Mouse (Mus musculus) heart, postnatal 14 days (tissue): ENCODE results near the gene Tubgcp3. TPM values are rescaled to one million over a fixed set of nuclear protein-coding genes. Genes with fewer than 3 reads are reported as not detected.

Source experiments
- DNase-seq, 2 experiments: peaks; one replicate each; pipeline ENCODE4 v3.0.0; 2021 to 2022
- intact Hi-C: fragments of 180-260 bp; cut with DNase I; formaldehyde crosslinking; loops from one replicate; pipeline ENCODE4 v1.15.1; 2025
- microRNA-seq, 2 experiments: library from miRNA; unstranded; fragments of <30 nt; microRNA quantifications; one replicate each; pipeline ENCODE4 v1.2.0; 2021 to 2022
- total RNA-seq, 2 experiments: library from RNA; stranded (reverse); gene quantifications; 2 replicates each; pipeline ENCODE4 v1.2.3; 2021

Tubgcp3 gene
- total RNA-seq, 2 experiments from 2014 or later: 15.5 to 16.0 TPM

DNA sequence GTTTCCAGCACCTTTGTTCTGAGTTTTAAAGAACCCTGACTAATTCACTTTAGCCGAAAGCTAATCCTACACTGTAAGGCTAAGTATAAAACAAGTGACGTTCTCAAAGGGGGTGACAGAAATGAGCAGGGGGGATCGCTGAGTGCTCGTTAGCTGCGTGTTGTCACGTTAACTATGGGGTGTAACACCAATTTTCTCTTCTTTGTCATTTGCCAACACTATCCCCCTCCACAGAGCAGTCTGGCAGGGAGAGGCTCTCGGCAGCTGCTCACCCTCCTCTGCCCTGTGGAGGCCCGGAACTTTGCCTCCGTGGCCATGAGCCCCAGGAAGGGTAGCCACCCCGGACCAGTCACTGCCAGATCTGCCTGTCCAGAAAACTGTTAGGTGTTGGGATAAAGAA lies 106.6 kb downstream of the Tubgcp3 start:
- DNase-seq: no peak
- intact Hi-C loops: no loop called here

DNA sequence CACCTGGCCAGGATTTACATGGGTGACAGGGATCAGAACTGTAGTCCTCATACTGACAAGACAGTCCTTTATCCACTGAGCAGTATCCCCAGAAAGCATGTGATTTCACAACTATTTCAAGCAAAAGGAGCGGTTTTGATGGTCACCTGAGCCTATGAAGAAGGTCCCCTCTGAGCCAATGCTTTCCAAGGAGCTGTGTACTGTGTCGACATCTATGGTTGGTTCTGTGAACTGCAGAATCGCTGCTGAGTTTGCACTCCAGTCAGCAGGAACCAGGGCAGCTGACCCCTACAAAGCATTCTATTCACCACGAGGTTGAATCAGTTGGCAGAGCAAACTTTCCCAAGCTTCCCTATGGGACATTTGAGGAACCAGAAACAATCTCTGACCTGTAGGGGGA lies 107.7 kb downstream of the Tubgcp3 start:
- intact Hi-C loops: loop anchor here (1.0 kb wide), 1 partner anchor 607 kb away; no protein-coding TSS in a partner anchor
- peak; percentile 10 to 38 for DNase-seq

Small RNAs within 50 kb of the gene (microRNA-seq; reads per million reads assigned to microRNA genes)
- 0 reads per million in 2 experiments for gene Gm26483

Other genes starting within 250 kb of the Tubgcp3 start
- not detected for gene Spaca7, start 99.2 kb downstream of the Tubgcp3 start, total RNA-seq
- gene Atp11a, start 84.8 kb upstream of the Tubgcp3 start, total RNA-seq: 10 to 100 TPM; 80.4 to 85.6 TPM
- gene Mcf2l, start 201.6 kb upstream of the Tubgcp3 start, total RNA-seq: 100 to 1,000 TPM; 104 to 109 TPM